Mouse (Mus musculus): ENCODE data around the gene Map3k1. TPM values are rescaled to one million over a fixed set of nuclear protein-coding genes. Genes with fewer than 3 reads are reported as not detected.

The Map3k1 gene
- polyA plus RNA-seq, 1 experiment from 2014 or later = 20.5 TPM

DNA sequence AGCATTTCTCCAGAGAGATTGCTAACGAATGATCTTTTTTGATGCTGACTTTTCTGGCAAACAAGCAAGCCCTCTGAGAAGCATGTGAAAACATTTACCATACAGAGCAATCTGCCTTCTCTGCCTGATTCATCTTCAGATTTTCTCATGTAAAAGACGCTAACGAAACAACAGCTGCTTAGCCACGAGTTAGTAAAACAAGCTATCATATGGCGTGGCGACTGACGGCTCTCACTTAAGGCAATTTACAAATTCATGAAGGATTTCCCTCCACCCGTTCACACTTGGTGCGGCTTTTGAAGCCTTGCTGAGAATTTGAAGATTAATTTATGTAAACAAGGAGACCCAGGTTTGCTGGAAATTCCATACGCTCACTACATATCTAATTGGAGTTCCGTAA is 25.8 kb upstream of the Map3k1 start:
- no peaks in the 10 kb centered on the region for H3K36me3 ChIP-seq (ENCODE audit: control insufficient read depth, insufficient read depth, low read length)
- no peak for ATAC-seq
- 62% methylated on average over 11 of the region's 11 CpGs for WGBS
- H3K27ac ChIP-seq (ENCODE audit: low read length) = no peak overlapping the region
- no peak overlapping the region for H3K4me2 ChIP-seq (ENCODE audit: low read depth, low read length)
- H3K9me3 ChIP-seq (ENCODE audit: control insufficient read depth, low read length) = no peaks in the 10 kb centered on the region
- no peak overlapping the region for H3K9ac ChIP-seq (ENCODE audit: low read depth, low read length)
- no peak overlapping the region for H3K4me3 ChIP-seq (ENCODE audit: low read length)
- H3K27me3 ChIP-seq (replicated peaks; ENCODE audit: control insufficient read depth, insufficient read depth, low read length) = no peaks in the 10 kb centered on the region
- no peaks in the 10 kb centered on the region for H3K4me1 ChIP-seq (ENCODE audit: control insufficient read depth, insufficient read depth, low read length)

DNA sequence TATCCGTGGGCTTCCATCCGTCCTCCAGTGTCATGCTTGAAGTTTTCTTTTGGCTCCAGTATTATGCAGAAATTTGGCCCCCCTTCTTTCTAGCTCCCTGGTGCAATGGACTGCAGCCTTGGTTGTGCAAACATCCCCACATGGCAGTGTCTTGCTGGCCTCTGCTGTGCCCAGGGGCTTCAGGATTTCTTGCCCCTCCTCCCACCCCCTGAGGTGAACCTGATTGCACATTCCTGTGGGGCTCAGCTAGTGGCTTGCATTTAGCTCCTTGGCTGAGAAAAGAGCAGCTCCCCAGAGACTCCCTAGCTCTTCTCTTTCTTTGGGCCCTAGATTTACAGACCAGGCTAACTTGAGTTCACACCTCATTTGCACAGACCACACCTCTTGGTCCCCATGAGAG is 20.7 kb upstream of the Map3k1 start:
- Histone ChIP-seq H3K27ac (ENCODE audit: low read length) (no peak overlapping the region), H3K4me2 (ENCODE audit: low read depth, low read length) (no peak overlapping the region), H3K4me1 (ENCODE audit: control insufficient read depth, insufficient read depth, low read length) (no peaks in the 10 kb centered on the region), H3K4me3 (ENCODE audit: low read length) (no peak overlapping the region), H3K36me3 (ENCODE audit: control insufficient read depth, insufficient read depth, low read length) (no peaks in the 10 kb centered on the region), H3K9me3 (ENCODE audit: control insufficient read depth, low read length) (no peaks in the 10 kb centered on the region; the same call in 1 of the 2 replicates), H3K9ac (ENCODE audit: low read depth, low read length) (no peak overlapping the region), H3K27me3 (replicated peaks; ENCODE audit: control insufficient read depth, insufficient read depth, low read length) (no peaks in the 10 kb centered on the region)
- WGBS = 43% methylated on average over 2 of the region's 2 CpGs
- no peak for ATAC-seq

DNA sequence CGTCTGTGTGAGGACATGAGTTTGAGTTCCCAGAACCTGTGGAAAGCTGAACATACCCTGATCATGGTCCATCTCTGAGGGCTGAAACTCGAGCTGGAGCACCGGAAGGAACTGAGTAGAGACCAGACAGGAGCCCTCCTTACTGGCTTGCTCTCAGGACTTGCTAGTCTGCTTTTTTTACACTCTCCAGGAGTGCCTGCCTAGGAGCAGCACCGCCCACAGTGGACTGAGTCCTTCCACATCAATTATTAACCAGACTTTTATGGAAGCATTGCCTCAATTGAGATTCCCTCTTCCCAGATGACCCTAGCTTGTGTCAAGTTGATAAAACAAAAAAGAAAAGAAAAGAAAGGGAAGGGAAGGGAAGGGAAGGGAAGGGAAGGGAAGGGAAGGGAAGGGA is 18.7 kb upstream of the Map3k1 start:
- H3K9me3 ChIP-seq (ENCODE audit: control insufficient read depth, low read length) = no peaks in the 10 kb centered on the region; the same call in 1 of the 2 replicates
- ATAC-seq = no peak
- no peaks in the 10 kb centered on the region for H3K27me3 ChIP-seq (replicated peaks; ENCODE audit: control insufficient read depth, insufficient read depth, low read length)
- H3K9ac ChIP-seq (ENCODE audit: low read depth, low read length) = no peak overlapping the region
- 81% methylated on average over 4 of the region's 4 CpGs for WGBS
- H3K36me3 ChIP-seq (ENCODE audit: control insufficient read depth, insufficient read depth, low read length) = no peaks in the 10 kb centered on the region
- H3K4me2 ChIP-seq (ENCODE audit: low read depth, low read length) = no peak overlapping the region
- no peaks in the 10 kb centered on the region for H3K4me1 ChIP-seq (ENCODE audit: control insufficient read depth, insufficient read depth, low read length)
- no peak overlapping the region for H3K27ac ChIP-seq (ENCODE audit: low read length)
- H3K4me3 ChIP-seq (ENCODE audit: low read length) = no peak overlapping the region

DNA sequence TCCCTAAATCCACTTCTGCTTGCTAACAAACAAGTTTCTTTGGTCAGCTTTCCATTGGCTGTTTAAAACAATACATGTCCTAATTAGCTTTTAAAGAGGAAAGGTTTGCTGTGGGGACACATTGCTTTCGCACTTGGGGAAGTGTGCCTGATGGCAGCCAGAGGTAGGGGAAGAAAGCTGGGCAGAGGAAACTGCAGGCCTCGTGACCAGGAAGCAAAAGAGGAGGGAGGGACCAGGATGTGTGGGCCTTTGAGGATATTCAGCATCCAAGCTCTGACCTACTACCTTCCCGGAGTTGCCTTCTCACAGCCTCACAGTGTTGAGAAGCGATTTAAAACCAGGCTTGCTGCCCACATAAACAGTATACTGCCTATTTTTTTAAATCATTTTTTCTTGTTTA is 15.4 kb upstream of the Map3k1 start:
- no peak overlapping the region for H3K4me3 ChIP-seq (ENCODE audit: low read length)
- no peaks in the 10 kb centered on the region for H3K36me3 ChIP-seq (ENCODE audit: control insufficient read depth, insufficient read depth, low read length)
- no peaks in the 10 kb centered on the region for H3K27me3 ChIP-seq (replicated peaks; ENCODE audit: control insufficient read depth, insufficient read depth, low read length)
- 78% methylated on average over 4 of the region's 4 CpGs for WGBS
- no peak overlapping the region for H3K4me2 ChIP-seq (ENCODE audit: low read depth, low read length)
- no peak for ATAC-seq
- no peak overlapping the region for H3K27ac ChIP-seq (ENCODE audit: low read length)
- no peaks in the 10 kb centered on the region; the same call in 1 of the 2 replicates for H3K9me3 ChIP-seq (ENCODE audit: control insufficient read depth, low read length)
- H3K9ac ChIP-seq (ENCODE audit: low read depth, low read length) = no peak overlapping the region
- H3K4me1 ChIP-seq (ENCODE audit: control insufficient read depth, insufficient read depth, low read length) = no peaks in the 10 kb centered on the region; the same call in 1 of the 2 replicates

DNA sequence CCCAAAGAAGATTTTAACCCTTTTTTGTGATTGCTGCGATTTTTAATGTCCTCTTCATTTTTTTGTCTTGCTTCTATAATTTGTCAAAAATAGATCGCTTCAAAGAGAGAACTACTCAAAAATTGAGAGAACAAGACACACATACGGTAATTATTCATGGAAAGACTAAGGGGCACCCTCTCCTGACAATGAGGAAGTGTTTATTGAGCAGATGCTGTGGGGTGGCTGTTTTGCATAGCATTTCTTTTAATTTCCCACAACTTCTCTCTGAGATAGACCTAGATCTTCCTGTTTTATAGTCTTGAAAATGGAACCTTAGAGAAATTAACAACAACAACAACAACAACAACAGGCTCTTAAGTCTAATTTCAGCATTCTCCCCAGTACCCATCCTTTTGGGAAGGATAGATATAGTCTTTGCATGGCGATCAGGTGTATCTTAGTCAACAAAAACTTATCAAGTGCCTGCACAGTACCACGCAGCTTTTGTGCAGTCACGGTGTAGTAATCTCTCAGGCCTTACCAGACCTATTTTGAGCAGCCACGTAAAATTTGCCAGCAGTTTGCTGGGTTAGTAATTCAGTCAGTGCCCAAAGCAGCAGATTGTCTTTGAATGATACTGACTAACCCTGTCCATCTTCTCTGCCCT is 13.1 kb upstream of the Map3k1 start:
- H3K4me1 ChIP-seq (ENCODE audit: control insufficient read depth, insufficient read depth, low read length) = no peaks in the 10 kb centered on the region; the same call in 1 of the 2 replicates
- H3K27me3 ChIP-seq (replicated peaks; ENCODE audit: control insufficient read depth, insufficient read depth, low read length) = no peaks in the 10 kb centered on the region
- no peak overlapping the region for H3K27ac ChIP-seq (ENCODE audit: low read length)
- no peaks in the 10 kb centered on the region for H3K36me3 ChIP-seq (ENCODE audit: control insufficient read depth, insufficient read depth, low read length)
- no peak overlapping the region for H3K9ac ChIP-seq (ENCODE audit: low read depth, low read length)
- H3K4me2 ChIP-seq (ENCODE audit: low read depth, low read length) = no peak overlapping the region
- H3K9me3 ChIP-seq (ENCODE audit: control insufficient read depth, low read length) = no peaks in the 10 kb centered on the region
- WGBS = 88% methylated on average over 7 of the region's 7 CpGs
- H3K4me3 ChIP-seq (ENCODE audit: low read length) = no peak overlapping the region
- no peak for ATAC-seq

DNA sequence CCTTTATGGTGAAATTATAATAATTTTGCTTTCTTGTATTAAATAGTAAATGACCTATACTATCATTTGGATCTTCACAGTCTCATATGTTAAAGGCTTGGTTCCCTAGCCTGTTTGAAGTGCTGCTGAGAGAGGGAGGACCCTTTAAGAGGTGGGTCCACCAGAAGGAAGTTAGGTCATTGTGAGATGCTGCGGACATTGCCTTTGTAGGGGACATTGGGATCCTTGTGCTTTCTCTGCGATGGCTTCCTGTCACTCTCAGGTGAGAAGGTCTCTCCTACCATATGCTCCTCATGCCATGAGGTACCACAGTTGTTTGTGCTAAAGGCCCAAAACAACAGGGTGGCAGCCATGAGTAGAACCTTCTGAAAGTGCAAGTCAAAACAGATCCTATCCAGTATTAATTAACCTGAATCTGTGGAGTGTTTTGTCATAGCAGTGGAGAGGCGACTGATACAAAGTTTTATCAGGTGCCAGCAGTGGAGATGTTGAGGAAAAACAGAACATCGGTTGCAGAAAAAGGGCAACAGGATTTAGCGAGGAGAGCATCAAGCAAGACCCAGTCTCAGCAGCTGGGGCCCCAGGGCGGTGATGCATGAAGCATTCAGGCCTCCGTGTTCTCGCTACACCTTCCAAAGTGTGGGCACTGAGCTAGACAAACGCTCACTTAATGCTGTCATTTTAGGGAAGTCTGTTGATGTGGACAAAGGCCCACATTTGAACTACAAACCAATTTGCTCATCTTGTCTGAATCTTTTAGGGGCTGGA is 11.0 kb upstream of the Map3k1 start:
- no peaks in the 10 kb centered on the region for H3K9me3 ChIP-seq (ENCODE audit: control insufficient read depth, low read length)
- H3K27me3 ChIP-seq (replicated peaks; ENCODE audit: control insufficient read depth, insufficient read depth, low read length) = no peaks in the 10 kb centered on the region
- H3K36me3 ChIP-seq (ENCODE audit: control insufficient read depth, insufficient read depth, low read length) = no peaks in the 10 kb centered on the region
- H3K4me3 ChIP-seq (ENCODE audit: low read length) = no peak overlapping the region
- 83% methylated on average over 9 of the region's 9 CpGs for WGBS
- H3K27ac ChIP-seq (ENCODE audit: low read length) = no peak overlapping the region
- no peaks in the 10 kb centered on the region; the same call in 1 of the 2 replicates for H3K4me1 ChIP-seq (ENCODE audit: control insufficient read depth, insufficient read depth, low read length)
- ATAC-seq = no peak
- no peak overlapping the region for H3K9ac ChIP-seq (ENCODE audit: low read depth, low read length)
- no peak overlapping the region for H3K4me2 ChIP-seq (ENCODE audit: low read depth, low read length)

- Histone ChIP-seq H3K4me3 (ENCODE audit: low read length) (no peak overlapping the region), H3K27ac (ENCODE audit: low read length) (no peak overlapping the region), H3K9ac (ENCODE audit: low read depth, low read length) (no peak overlapping the region), H3K4me2 (ENCODE audit: low read depth, low read length) (no peak overlapping the region), H3K27me3 (replicated peaks; ENCODE audit: control insufficient read depth, insufficient read depth, low read length) (no peaks in the 10 kb centered on the region), H3K4me1 (ENCODE audit: control insufficient read depth, insufficient read depth, low read length) (no peaks in the 10 kb centered on the region; the same call in 1 of the 2 replicates), H3K9me3 (ENCODE audit: control insufficient read depth, low read length) (no peaks in the 10 kb centered on the region), H3K36me3 (ENCODE audit: control insufficient read depth, insufficient read depth, low read length) (no peaks in the 10 kb centered on the region)
- no peak; the same call in 1 of the 2 replicates for ATAC-seq
- 69% methylated on average over 4 of the region's 4 CpGs for WGBS
Observed at GRCm38 (mm10) chr13:111819106-111819505, 10.3 kb upstream of the Map3k1 start.

- H3K9me3 ChIP-seq (ENCODE audit: control insufficient read depth, low read length) = no peaks in the 10 kb centered on the region
- H3K4me3 ChIP-seq (ENCODE audit: low read length) = no peak overlapping the region
- no peaks in the 10 kb centered on the region; the same call in 1 of the 2 replicates for H3K4me1 ChIP-seq (ENCODE audit: control insufficient read depth, insufficient read depth, low read length)
- no peak overlapping the region for H3K9ac ChIP-seq (ENCODE audit: low read depth, low read length)
- 56% methylated on average over 15 of the region's 15 CpGs for WGBS
- no peak overlapping the region for H3K27ac ChIP-seq (ENCODE audit: low read length)
- H3K4me2 ChIP-seq (ENCODE audit: low read depth, low read length) = no peak overlapping the region
- no peaks in the 10 kb centered on the region for H3K36me3 ChIP-seq (ENCODE audit: control insufficient read depth, insufficient read depth, low read length)
- H3K27me3 ChIP-seq (replicated peaks; ENCODE audit: control insufficient read depth, insufficient read depth, low read length) = no peaks in the 10 kb centered on the region
- peak; percentile 94 for ATAC-seq
Observed at GRCm38 (mm10) chr13:111818216-111818903, 9.6 kb upstream of the Map3k1 start.

DNA sequence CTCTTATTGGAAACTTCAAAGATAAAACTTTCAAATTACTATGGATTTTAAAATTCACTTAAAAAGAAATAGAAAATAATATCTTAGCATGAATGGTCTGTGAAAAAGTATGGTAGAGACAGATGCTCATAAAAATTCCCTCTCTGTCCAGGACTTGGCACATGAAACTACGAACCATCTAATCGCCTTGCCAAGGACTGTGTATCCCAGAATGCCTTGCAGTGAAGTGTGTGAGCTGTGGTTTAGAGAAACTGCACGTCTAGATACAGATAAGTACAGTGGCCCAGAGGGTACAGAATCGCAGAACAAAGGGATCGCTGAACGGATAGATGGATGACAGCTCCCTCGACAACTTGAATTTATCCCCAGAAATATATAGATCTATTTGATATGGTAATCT is 9.0 kb upstream of the Map3k1 start:
- Histone ChIP-seq H3K27me3 (replicated peaks; ENCODE audit: control insufficient read depth, insufficient read depth, low read length) (no peaks in the 10 kb centered on the region), H3K4me2 (ENCODE audit: low read depth, low read length) (no peak overlapping the region), H3K27ac (ENCODE audit: low read length) (no peak overlapping the region), H3K36me3 (ENCODE audit: control insufficient read depth, insufficient read depth, low read length) (no peaks in the 10 kb centered on the region), H3K9me3 (ENCODE audit: control insufficient read depth, low read length) (no peaks in the 10 kb centered on the region), H3K4me1 (ENCODE audit: control insufficient read depth, insufficient read depth, low read length) (no peaks in the 10 kb centered on the region; the same call in 1 of the 2 replicates), H3K9ac (ENCODE audit: low read depth, low read length) (no peak overlapping the region), H3K4me3 (ENCODE audit: low read length) (no peak overlapping the region)
- WGBS = 85% methylated on average over 7 of the region's 7 CpGs
- no peak for ATAC-seq

Measured in intestine, embryonic 16.5 days (tissue).